Mouse (Mus musculus) liver, embryonic 13.5 days (tissue): Measurements from ENCODE around the gene 0610012G03Rik. TPM values are rescaled to one million over a fixed set of nuclear protein-coding genes. Genes with fewer than 3 reads are reported as not detected.
A peak's percentile ranks its signal among the peaks of the same experiment; 100 is the strongest.

ENCODE experiments used
- ATAC-seq: fragments of 200-750 bp; cut with Nextera tagmentation; 2 replicates; pipeline ENCODE4 v1.8.0; 2017; ENCODE audit warnings: low read depth, mild to moderate bottlenecking, moderate number of reproducible peaks, moderate library complexity
- DNase-seq: peaks from one replicate; pipeline ENCODE4 v3.0.0; 2022
- H3K27ac ChIP-seq: fragments of 300-500 bp; sonication (generic); 2 replicates; pipeline ENCODE4 v1.5.1; 2015; ENCODE audit warnings: moderate library complexity, mild to moderate bottlenecking, inconsistent platforms
- H3K27me3 ChIP-seq: fragments of 300-500 bp; sonication (generic); 2 replicates; pipeline ENCODE4 v1.6.1; 2015; ENCODE audit warnings: mild to moderate bottlenecking, inconsistent platforms
- H3K36me3 ChIP-seq: fragments of 300-500 bp; sonication (generic); 2 replicates; pipeline ENCODE4 v1.6.1; 2015; ENCODE audit warnings: mild to moderate bottlenecking, inconsistent platforms
- H3K4me1 ChIP-seq: fragments of 300-500 bp; sonication (generic); replicated peaks from 2 replicates; pipeline ENCODE4 v1.6.1; 2015; ENCODE audit warnings: inconsistent platforms
- H3K4me2 ChIP-seq: fragments of 300-500 bp; sonication (generic); 2 replicates; pipeline ENCODE4 v1.6.1; 2015; ENCODE audit warnings: inconsistent platforms, mild to moderate bottlenecking, moderate library complexity
- H3K4me3 ChIP-seq: fragments of 300-500 bp; sonication (generic); replicated peaks from 2 replicates; pipeline ENCODE4 v1.5.1; 2015; ENCODE audit warnings: mild to moderate bottlenecking, inconsistent platforms
- H3K9ac ChIP-seq: fragments of 300-500 bp; sonication (generic); 2 replicates; pipeline ENCODE4 v1.6.1; 2015; ENCODE audit warnings: mild to moderate bottlenecking, inconsistent platforms
- H3K9me3 ChIP-seq: fragments of 300-500 bp; sonication (generic); replicated peaks from 2 replicates; pipeline ENCODE4 v1.6.1; 2016; ENCODE audit warnings: inconsistent platforms
- WGBS: fragments of 180-500 bp; shearing (Covaris S2); methylation state at CpG from one replicate; pipeline ENCODE4 v1.1.7; 2015; ENCODE audit not compliant: insufficient replicate concordance; 5-methylcytosine and 5-hydroxymethylcytosine counted together
- polyA plus RNA-seq: library from polyadenylated mRNA; unstranded; fragments of >200 nt; fragmentation: Nextera tagmentation; extraction: Ambion mirVana; gene quantifications from 2 replicates; pipeline ENCODE4 v1.2.1, GENCODE M21; 2015

0610012G03Rik gene
- polyA plus RNA-seq, 1 experiment from 2014 or later, result 49.1 TPM

DNA sequence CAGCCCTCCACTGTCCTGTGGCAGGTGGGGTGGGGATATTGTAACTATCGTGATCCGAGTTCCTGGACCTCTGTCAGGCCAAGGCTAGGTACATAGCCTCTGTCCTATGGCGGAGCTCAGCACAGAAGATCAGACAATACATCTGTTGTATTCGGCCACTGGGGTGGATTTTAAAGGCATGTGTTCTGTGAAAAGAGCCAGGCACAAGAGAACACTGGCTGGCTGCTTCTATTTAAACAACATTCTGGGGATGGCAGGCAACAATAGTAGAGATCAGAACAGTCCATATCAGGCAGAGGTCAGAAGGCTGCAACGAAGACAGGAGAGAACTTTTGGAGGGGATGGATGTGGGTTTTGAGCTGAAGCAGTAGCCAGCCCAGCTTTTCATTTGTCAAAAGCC, 16.0 kb downstream of the 0610012G03Rik start:
- H3K27ac ChIP-seq, result no peak overlapping the region
- WGBS, result 53% methylated on average over 5 of the region's 5 CpGs
- no peak overlapping the region for H3K9ac ChIP-seq
- H3K27me3 ChIP-seq, result peaks cover 67% of the 10 kb centered on the region
- no peak overlapping the region for H3K4me3 ChIP-seq
- DNase-seq (no peak), ATAC-seq (no peak)
- H3K36me3 ChIP-seq, result no peaks in the 10 kb centered on the region
- H3K9me3 ChIP-seq, result no peaks in the 10 kb centered on the region
- no peak overlapping the region for H3K4me2 ChIP-seq
- H3K4me1 ChIP-seq, result peaks cover 25% of the 10 kb centered on the region

DNA sequence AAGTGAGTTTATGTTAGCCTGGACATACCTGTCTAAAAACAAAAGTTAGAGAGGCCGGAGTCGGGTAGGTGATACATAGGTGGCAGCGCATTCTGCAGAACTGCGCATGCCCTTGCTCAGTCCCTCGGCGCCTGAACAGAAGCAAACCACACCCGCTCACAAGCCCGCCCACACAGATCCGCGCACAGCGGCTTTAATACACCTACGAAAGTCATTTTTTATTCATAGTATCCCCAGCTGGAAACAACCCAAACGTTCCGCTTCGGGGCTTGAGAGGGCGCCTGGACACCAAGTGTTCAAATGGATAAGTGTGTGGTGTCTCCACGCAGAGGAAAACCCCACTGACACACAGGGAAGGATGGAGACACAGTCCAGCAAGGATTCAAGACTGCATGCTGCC, 17.0 kb downstream of the 0610012G03Rik start:
- Histone ChIP-seq H3K4me3 (no peak overlapping the region), H3K4me2 (no peak overlapping the region), H3K9ac (no peak overlapping the region), H3K4me1 (peaks cover 25% of the 10 kb centered on the region), H3K27ac (no peak overlapping the region), H3K36me3 (no peaks in the 10 kb centered on the region), H3K9me3 (no peaks in the 10 kb centered on the region), H3K27me3 (peaks cover 64% of the 10 kb centered on the region)
- ATAC-seq (no peak), DNase-seq (no peak)
- WGBS, result 57% methylated on average over 17 of the region's 17 CpGs

DNA sequence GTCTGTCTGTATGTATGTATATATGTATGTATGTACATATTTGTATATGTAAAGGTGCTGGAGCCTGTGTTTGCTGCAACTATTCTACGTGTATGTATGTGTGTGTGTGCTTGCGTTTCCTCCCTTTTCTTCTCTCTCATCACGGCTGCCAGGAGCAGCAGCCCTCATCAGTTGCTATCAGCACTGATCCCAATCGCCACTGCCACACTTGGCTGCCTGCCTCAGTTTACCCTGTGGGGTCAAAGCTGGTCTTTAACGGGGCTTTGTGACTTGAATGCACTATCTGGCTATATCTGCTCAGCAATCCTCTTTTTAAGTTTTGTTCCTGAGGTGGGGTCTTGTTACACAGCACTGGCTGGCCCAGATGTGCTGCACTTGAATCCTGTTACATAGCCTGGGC, 20.9 kb downstream of the 0610012G03Rik start:
- Histone ChIP-seq H3K9me3 (no peaks in the 10 kb centered on the region), H3K4me1 (no peaks in the 10 kb centered on the region), H3K9ac (no peak overlapping the region), H3K4me2 (no peak overlapping the region), H3K36me3 (no peaks in the 10 kb centered on the region), H3K27me3 (peaks cover 25% of the 10 kb centered on the region), H3K27ac (no peak overlapping the region), H3K4me3 (no peak overlapping the region)
- ATAC-seq, result no peak
- WGBS, result 72% methylated on average over 5 of the region's 5 CpGs
- DNase-seq, result no peak

DNA sequence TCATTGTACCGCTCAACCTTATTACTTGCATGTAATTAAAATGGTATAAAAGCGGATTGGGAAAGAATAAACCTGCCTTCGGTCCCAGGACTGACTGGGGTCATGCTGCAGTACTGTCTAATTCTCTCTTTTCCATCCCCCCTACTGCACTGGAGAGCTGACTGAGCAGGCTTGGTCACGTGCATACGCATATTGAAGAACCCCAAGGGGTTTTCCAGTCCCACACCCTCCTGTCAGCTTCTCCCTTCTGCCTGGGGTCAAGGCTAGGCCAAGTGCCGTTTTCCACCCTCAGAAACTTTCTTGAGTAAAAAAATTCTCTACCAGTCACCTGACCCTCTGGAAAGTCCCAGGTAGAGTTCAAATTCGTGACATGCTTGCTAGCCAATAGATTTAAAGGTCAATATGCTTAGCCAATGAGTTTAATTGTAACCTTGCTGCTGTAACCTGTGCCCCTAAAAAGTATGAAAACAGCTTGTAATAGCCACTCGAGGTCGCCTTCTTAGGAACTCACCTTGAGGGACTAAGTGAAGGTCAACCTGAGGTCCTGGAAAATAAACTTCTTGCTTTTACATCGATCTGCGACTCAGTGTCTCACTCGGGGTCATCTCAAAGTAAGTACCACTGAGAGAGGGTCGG, 21.6 kb downstream of the 0610012G03Rik start:
- no peak overlapping the region for H3K27ac ChIP-seq
- no peaks in the 10 kb centered on the region for H3K4me1 ChIP-seq
- no peaks in the 10 kb centered on the region for H3K9me3 ChIP-seq
- H3K4me3 ChIP-seq, result no peak overlapping the region
- H3K27me3 ChIP-seq, result peaks cover 17% of the 10 kb centered on the region
- ATAC-seq (no peak), DNase-seq (no peak)
- H3K4me2 ChIP-seq, result no peak overlapping the region
- no peaks in the 10 kb centered on the region for H3K36me3 ChIP-seq
- no peak overlapping the region for H3K9ac ChIP-seq
- WGBS, result 70% methylated on average over 13 of the region's 13 CpGs

DNA sequence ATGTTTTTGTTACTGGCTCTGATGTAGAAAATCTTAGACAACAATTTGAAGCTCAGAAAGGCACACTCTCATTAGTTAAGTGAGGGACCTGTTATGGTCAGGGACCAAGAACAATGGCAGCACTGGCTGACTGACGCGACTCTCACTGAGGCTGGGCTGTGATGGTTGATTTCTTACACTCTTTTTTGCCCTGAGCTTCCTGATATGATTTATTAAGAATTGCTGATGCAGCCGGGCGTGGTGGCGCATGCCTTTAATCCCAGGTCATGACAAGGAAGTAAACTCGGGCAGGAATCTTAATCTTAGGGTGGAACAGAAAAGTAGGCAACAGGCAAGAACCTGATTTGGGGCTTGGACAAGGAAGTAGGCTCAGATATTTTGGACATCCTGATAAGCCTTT, 22.2 kb downstream of the 0610012G03Rik start:
- H3K4me3 ChIP-seq, result no peak overlapping the region
- no peak overlapping the region for H3K9ac ChIP-seq
- no peaks in the 10 kb centered on the region for H3K36me3 ChIP-seq
- WGBS, result 61% methylated on average over 6 of the region's 6 CpGs
- ATAC-seq (no peak), DNase-seq (no peak)
- no peaks in the 10 kb centered on the region for H3K9me3 ChIP-seq
- H3K27me3 ChIP-seq, result peaks cover 12% of the 10 kb centered on the region; the same call in 1 of the 2 replicates
- H3K4me1 ChIP-seq, result no peaks in the 10 kb centered on the region
- H3K4me2 ChIP-seq, result no peak overlapping the region
- no peak overlapping the region for H3K27ac ChIP-seq

DNA sequence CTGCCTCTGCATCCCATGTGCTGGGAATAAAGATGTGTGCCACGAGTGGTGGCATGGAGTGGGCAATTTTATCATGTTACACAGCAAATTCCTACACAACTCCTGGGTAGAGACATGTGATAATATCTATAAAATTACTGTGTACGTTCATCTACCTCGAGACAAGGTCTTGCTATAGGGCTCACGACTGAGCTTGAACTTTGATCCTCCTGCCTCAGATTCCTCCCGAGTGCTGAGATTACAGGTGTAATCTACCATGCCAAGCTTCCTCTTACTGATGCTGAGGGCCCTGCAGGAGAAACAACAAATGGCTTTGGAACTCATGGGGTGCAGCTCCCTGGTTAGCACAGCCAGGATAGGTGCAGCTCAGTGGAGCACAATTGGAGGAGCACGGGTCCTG, 23.9 kb downstream of the 0610012G03Rik start:
- 72% methylated on average over 6 of the region's 6 CpGs for WGBS
- ATAC-seq, result no peak

DNA sequence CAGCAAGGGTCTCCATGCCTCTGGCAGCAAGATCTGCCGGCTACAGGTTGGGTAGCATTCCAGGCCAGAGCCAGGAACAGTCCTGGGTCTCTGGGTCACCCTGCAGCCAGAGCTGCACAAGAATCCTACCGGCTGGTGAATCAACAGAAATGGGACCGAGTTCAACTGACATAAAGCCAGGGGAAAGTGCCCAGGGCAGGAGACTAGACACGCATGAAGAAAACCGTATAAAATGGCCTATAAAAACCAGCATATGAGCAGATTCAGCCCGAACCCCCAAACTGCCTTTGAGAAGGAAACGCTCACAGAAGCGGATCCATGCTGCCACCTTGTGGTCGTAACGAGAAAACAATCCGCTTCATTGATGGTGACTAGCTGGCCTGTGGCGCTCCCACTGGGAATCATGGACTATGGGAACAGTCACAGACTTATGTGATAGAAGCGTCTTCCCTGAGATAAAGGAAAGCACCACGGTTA, 30.0 kb downstream of the 0610012G03Rik start:
- ATAC-seq (no peak), DNase-seq (peak; percentile 38)
- H3K9me3 ChIP-seq, result no peaks in the 10 kb centered on the region
- no peak overlapping the region for H3K27ac ChIP-seq
- H3K4me3 ChIP-seq, result no peak overlapping the region
- 0 out of 2 replicates have a peak, but pooled peaks cover 3% of the 10 kb centered on the region for H3K27me3 ChIP-seq
- 0 out of 2 replicates have a peak, but pooled peaks cover 8% of the 10 kb centered on the region for H3K4me1 ChIP-seq
- H3K36me3 ChIP-seq, result no peaks in the 10 kb centered on the region
- no peak overlapping the region for H3K9ac ChIP-seq
- peak overlapping the region; percentile 48 for H3K4me2 ChIP-seq
- 3% methylated on average over 14 of the region's 14 CpGs for WGBS

More for the DNA sequence above, 23.9 kb downstream of the 0610012G03Rik start:
- no peaks in the 10 kb centered on the region for H3K27me3 ChIP-seq
- no peak overlapping the region for H3K9ac ChIP-seq
- no peaks in the 10 kb centered on the region for H3K9me3 ChIP-seq
- DNase-seq, result no peak
- H3K36me3 ChIP-seq, result no peaks in the 10 kb centered on the region
- no peak overlapping the region for H3K4me2 ChIP-seq
- H3K27ac ChIP-seq, result no peak overlapping the region
- H3K4me1 ChIP-seq, result no peaks in the 10 kb centered on the region
- H3K4me3 ChIP-seq, result no peak overlapping the region

DNA sequence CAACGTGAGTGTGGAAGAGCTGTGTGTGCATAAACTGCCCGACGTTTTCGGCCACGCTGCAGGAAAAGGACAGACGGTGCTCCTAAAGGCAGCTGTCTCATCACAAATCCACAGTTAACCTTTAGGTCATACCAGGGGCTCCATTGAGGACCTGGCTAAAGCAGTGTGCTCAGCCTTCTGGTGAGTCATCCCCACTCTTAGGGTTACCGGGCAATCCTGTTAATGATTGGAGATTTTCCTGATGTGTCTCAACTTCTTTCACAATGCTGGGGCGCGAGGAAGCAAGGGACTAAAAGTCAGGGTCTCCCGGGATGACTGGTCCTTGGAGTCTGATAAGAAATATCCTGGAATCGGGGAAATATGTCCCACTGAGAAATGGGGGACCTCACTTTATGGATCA, 30.5 kb downstream of the 0610012G03Rik start:
- no peaks in the 10 kb centered on the region for H3K9me3 ChIP-seq
- WGBS, result 51% methylated on average over 11 of the region's 11 CpGs
- DNase-seq (no peak), ATAC-seq (no peak)
- H3K9ac ChIP-seq, result no peak overlapping the region
- no peaks in the 10 kb centered on the region for H3K36me3 ChIP-seq
- no peak overlapping the region for H3K27ac ChIP-seq
- H3K27me3 ChIP-seq, result 0 out of 2 replicates have a peak, but pooled peaks cover 3% of the 10 kb centered on the region
- H3K4me3 ChIP-seq, result no peak overlapping the region
- H3K4me1 ChIP-seq, result 0 out of 2 replicates have a peak, but pooled peaks cover 8% of the 10 kb centered on the region
- H3K4me2 ChIP-seq, result peak overlapping the region; percentile 48; the same call in 1 of the 2 replicates

DNA sequence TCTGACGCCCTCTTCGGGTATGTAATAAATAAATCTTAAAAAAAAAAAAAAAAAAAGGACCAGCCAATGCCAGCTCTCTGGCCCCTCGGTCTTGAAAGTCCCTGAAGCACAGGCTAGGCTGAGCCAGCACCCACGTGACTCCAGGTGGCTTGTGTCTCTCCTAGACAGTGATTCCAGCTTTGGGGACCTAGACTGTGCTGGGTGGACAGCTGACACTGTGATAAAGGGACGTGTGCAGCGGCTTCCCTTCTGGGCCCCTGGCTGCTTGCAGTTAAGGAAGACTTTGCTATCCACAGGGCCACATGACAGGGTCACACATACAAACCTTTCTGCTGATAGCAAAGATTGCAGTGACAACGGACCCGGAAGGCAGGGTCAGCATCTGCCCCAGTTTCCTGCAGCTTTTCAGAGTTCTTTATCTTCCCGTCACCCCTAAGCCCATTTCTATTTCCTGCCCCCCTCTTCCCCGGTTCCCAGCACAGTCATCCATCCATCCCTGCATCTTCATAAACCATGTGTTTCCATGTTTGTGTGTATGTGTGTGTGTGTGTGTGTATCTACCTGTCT, 37.9 kb downstream of the 0610012G03Rik start:
- Histone ChIP-seq H3K4me1 (peaks cover 17% of the 10 kb centered on the region), H3K4me3 (no peak overlapping the region), H3K4me2 (no peak overlapping the region), H3K27ac (no peak overlapping the region), H3K9ac (no peak overlapping the region), H3K27me3 (peaks cover 12% of the 10 kb centered on the region; the same call in 1 of the 2 replicates), H3K9me3 (no peaks in the 10 kb centered on the region), H3K36me3 (no peaks in the 10 kb centered on the region)
- 29% methylated on average over 10 of the region's 10 CpGs for WGBS
- DNase-seq, result no peak
- no peak for ATAC-seq

DNA sequence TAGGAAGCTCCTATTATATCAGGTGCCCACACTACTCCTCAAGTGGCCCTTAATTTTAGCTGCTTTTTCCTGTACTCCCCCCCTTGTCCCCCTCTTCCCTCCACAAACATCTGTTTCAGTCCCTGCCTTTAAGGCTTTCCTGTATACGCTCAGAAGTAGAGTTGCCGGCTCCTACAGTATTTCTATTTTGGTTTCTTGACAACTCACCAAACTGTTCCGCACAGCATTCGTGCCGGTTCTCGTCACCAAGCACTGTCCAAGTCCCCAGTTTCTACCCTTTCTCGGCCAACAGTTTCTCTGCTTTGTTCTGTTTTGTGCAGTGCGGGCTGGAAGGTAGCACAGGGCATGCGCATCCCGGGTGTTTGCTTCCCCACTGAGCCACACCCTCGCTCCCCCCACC, 39.3 kb downstream of the 0610012G03Rik start:
- no peak overlapping the region for H3K9ac ChIP-seq
- no peak overlapping the region for H3K27ac ChIP-seq
- H3K9me3 ChIP-seq, result no peaks in the 10 kb centered on the region
- DNase-seq, result no peak
- WGBS, result 58% methylated on average over 11 of the region's 11 CpGs
- no peak overlapping the region for H3K4me2 ChIP-seq
- peaks cover 17% of the 10 kb centered on the region for H3K4me1 ChIP-seq
- no peak overlapping the region for H3K4me3 ChIP-seq
- peaks cover 12% of the 10 kb centered on the region; the same call in 1 of the 2 replicates for H3K27me3 ChIP-seq
- ATAC-seq, result no peak
- no peaks in the 10 kb centered on the region for H3K36me3 ChIP-seq

DNA sequence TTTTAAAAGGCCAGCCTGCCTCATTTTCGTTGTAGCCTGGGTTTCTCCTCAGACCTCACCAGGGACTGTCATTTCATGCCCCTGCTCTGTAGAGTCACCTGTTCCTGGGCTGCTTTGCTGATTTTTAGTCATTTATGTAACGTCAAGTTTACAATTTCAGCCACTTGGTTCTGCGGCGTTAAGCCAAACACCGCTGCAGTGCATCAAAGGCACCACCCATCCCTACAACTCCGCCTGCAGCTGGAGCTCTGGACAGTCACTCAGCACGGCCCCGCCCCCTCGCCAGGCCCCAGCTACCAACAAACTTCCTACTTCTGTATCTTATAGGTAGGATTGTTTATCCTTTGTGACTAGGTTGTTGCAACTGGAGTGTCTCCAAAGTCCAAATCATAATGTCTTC, 41.4 kb downstream of the 0610012G03Rik start:
- ATAC-seq (no peak), DNase-seq (peak; percentile 18)
- Histone ChIP-seq H3K4me2 (peak overlapping the region; percentile 48), H3K27me3 (peaks cover 10% of the 10 kb centered on the region; the same call in 1 of the 2 replicates), H3K9ac (no peak overlapping the region), H3K9me3 (no peaks in the 10 kb centered on the region), H3K27ac (no peak overlapping the region), H3K4me3 (peak overlapping the region; percentile 13), H3K4me1 (peaks cover 17% of the 10 kb centered on the region), H3K36me3 (no peaks in the 10 kb centered on the region)
- WGBS, result 4% methylated on average over 9 of the region's 9 CpGs
